Mouse (Mus musculus): ENCODE data around the gene Opcml. TPM values are rescaled to one million over a fixed set of nuclear protein-coding genes. Genes with fewer than 3 reads are reported as not detected.
A peak's percentile ranks its signal among the peaks of the same experiment; 100 is the strongest.

The Opcml gene
- polyA plus RNA-seq, 1 experiment from 2014 or later, result 13.3 TPM

- no peaks in the 10 kb centered on the region for H3K27me3 ChIP-seq (replicated peaks; ENCODE audit: control insufficient read depth, insufficient read depth, low read length)
- H3K9me3 ChIP-seq (replicated peaks; ENCODE audit: control insufficient read depth, low read length), result no peaks in the 10 kb centered on the region
- peak; percentile 52 for DNase-seq (ENCODE audit: low spot score)
- H3K9ac ChIP-seq (ENCODE audit: low read length), result no peak overlapping the region
- H3K36me3 ChIP-seq (ENCODE audit: control insufficient read depth, insufficient read depth, low read length), result no peaks in the 10 kb centered on the region
- no peak overlapping the region for H3K4me3 ChIP-seq (ENCODE audit: low read depth, low read length)
- peak; percentile 61 for ATAC-seq
- 40% methylated on average over 11 of the region's 11 CpGs for WGBS
- no peak overlapping the region; the same call in 1 of the 2 replicates for H3K27ac ChIP-seq (ENCODE audit: low read depth, low read length)
- H3K4me2 ChIP-seq (ENCODE audit: low read length), result no peak overlapping the region
- H3K4me1 ChIP-seq (ENCODE audit: control insufficient read depth, insufficient read depth, low read length), result 0 out of 2 replicates have a peak, but pooled peaks cover 2% of the 10 kb centered on the region
These were observed 516.0 kb downstream of the Opcml start for GRCm38 (mm10) chr9:28306364-28307121.

- Histone ChIP-seq H3K4me3 (ENCODE audit: low read depth, low read length) (no peak overlapping the region), H3K9ac (ENCODE audit: low read length) (no peak overlapping the region), H3K27me3 (replicated peaks; ENCODE audit: control insufficient read depth, insufficient read depth, low read length) (no peaks in the 10 kb centered on the region), H3K4me1 (ENCODE audit: control insufficient read depth, insufficient read depth, low read length) (0 out of 2 replicates have a peak, but pooled peaks cover 2% of the 10 kb centered on the region), H3K36me3 (ENCODE audit: control insufficient read depth, insufficient read depth, low read length) (no peaks in the 10 kb centered on the region), H3K4me2 (ENCODE audit: low read length) (no peak overlapping the region), H3K9me3 (replicated peaks; ENCODE audit: control insufficient read depth, low read length) (no peaks in the 10 kb centered on the region), H3K27ac (ENCODE audit: low read depth, low read length) (no peak overlapping the region)
- DNase-seq (ENCODE audit: low spot score), result no peak
- ATAC-seq, result no peak
These were observed 516.5 kb downstream of the Opcml start for GRCm38 (mm10) chr9:28307122-28307430.

GRCm38 (mm10) chr9:28307481-28308050, 517.0 kb downstream of the Opcml start:
- H3K27ac ChIP-seq (ENCODE audit: low read depth, low read length), result no peak overlapping the region
- H3K9ac ChIP-seq (ENCODE audit: low read length), result no peak overlapping the region
- no peak overlapping the region for H3K4me3 ChIP-seq (ENCODE audit: low read depth, low read length)
- DNase-seq (ENCODE audit: low spot score) (no peak), ATAC-seq (no peak)
- H3K4me1 ChIP-seq (ENCODE audit: control insufficient read depth, insufficient read depth, low read length), result 0 out of 2 replicates have a peak, but pooled peaks cover 2% of the 10 kb centered on the region
- WGBS, result 84% methylated on average over 6 of the region's 6 CpGs
- H3K36me3 ChIP-seq (ENCODE audit: control insufficient read depth, insufficient read depth, low read length), result no peaks in the 10 kb centered on the region
- H3K4me2 ChIP-seq (ENCODE audit: low read length), result no peak overlapping the region
- no peaks in the 10 kb centered on the region for H3K27me3 ChIP-seq (replicated peaks; ENCODE audit: control insufficient read depth, insufficient read depth, low read length)
- H3K9me3 ChIP-seq (replicated peaks; ENCODE audit: control insufficient read depth, low read length), result no peaks in the 10 kb centered on the region

GRCm38 (mm10) chr9:28317881-28318280, 527.3 kb downstream of the Opcml start:
- no peaks in the 10 kb centered on the region for H3K36me3 ChIP-seq (ENCODE audit: control insufficient read depth, insufficient read depth, low read length)
- no peak overlapping the region for H3K27ac ChIP-seq (ENCODE audit: low read depth, low read length)
- no peaks in the 10 kb centered on the region for H3K4me1 ChIP-seq (ENCODE audit: control insufficient read depth, insufficient read depth, low read length)
- ATAC-seq, result no peak
- DNase-seq (ENCODE audit: low spot score), result no peak
- no peak overlapping the region for H3K4me3 ChIP-seq (ENCODE audit: low read depth, low read length)
- H3K4me2 ChIP-seq (ENCODE audit: low read length), result no peak overlapping the region
- H3K9ac ChIP-seq (ENCODE audit: low read length), result no peak overlapping the region
- H3K9me3 ChIP-seq (replicated peaks; ENCODE audit: control insufficient read depth, low read length), result no peaks in the 10 kb centered on the region
- no peaks in the 10 kb centered on the region for H3K27me3 ChIP-seq (replicated peaks; ENCODE audit: control insufficient read depth, insufficient read depth, low read length)

- DNase-seq (ENCODE audit: low spot score), result no peak
- H3K9me3 ChIP-seq (replicated peaks; ENCODE audit: control insufficient read depth, low read length), result no peaks in the 10 kb centered on the region
- H3K27ac ChIP-seq (ENCODE audit: low read depth, low read length), result no peak overlapping the region
- H3K4me2 ChIP-seq (ENCODE audit: low read length), result no peak overlapping the region
- no peak overlapping the region for H3K9ac ChIP-seq (ENCODE audit: low read length)
- H3K27me3 ChIP-seq (replicated peaks; ENCODE audit: control insufficient read depth, insufficient read depth, low read length), result no peaks in the 10 kb centered on the region
- H3K4me3 ChIP-seq (ENCODE audit: low read depth, low read length), result no peak overlapping the region
- whole genome bisulfite sequencing, result 76% methylated on average over 4 of the region's 4 CpGs
- H3K36me3 ChIP-seq (ENCODE audit: control insufficient read depth, insufficient read depth, low read length), result no peaks in the 10 kb centered on the region
- ATAC-seq, result no peak
- no peaks in the 10 kb centered on the region for H3K4me1 ChIP-seq (ENCODE audit: control insufficient read depth, insufficient read depth, low read length)
These were observed 528.6 kb downstream of the Opcml start for GRCm38 (mm10) chr9:28319021-28319755.

GRCm38 (mm10) chr9:28319802-28320201, 529.2 kb downstream of the Opcml start:
- Histone ChIP-seq H3K4me3 (ENCODE audit: low read depth, low read length) (no peak overlapping the region), H3K27ac (ENCODE audit: low read depth, low read length) (no peak overlapping the region), H3K9ac (ENCODE audit: low read length) (no peak overlapping the region), H3K4me2 (ENCODE audit: low read length) (no peak overlapping the region), H3K4me1 (ENCODE audit: control insufficient read depth, insufficient read depth, low read length) (no peaks in the 10 kb centered on the region), H3K36me3 (ENCODE audit: control insufficient read depth, insufficient read depth, low read length) (no peaks in the 10 kb centered on the region), H3K9me3 (replicated peaks; ENCODE audit: control insufficient read depth, low read length) (no peaks in the 10 kb centered on the region), H3K27me3 (replicated peaks; ENCODE audit: control insufficient read depth, insufficient read depth, low read length) (no peaks in the 10 kb centered on the region)
- DNase-seq (ENCODE audit: low spot score) (no peak), ATAC-seq (no peak)
- WGBS, result 74% methylated on average over 1 of the region's 1 CpGs

GRCm38 (mm10) chr9:28327985-28328384, 537.4 kb downstream of the Opcml start:
- peak; percentile 18; the same call in 1 of the 2 replicates for ATAC-seq
- H3K4me3 ChIP-seq (ENCODE audit: low read depth, low read length), result no peak overlapping the region
- H3K4me1 ChIP-seq (ENCODE audit: control insufficient read depth, insufficient read depth, low read length), result no peaks in the 10 kb centered on the region
- H3K9me3 ChIP-seq (replicated peaks; ENCODE audit: control insufficient read depth, low read length), result no peaks in the 10 kb centered on the region
- H3K27me3 ChIP-seq (replicated peaks; ENCODE audit: control insufficient read depth, insufficient read depth, low read length), result no peaks in the 10 kb centered on the region
- H3K27ac ChIP-seq (ENCODE audit: low read depth, low read length), result no peak overlapping the region
- H3K4me2 ChIP-seq (ENCODE audit: low read length), result no peak overlapping the region
- peak; percentile 40 for DNase-seq (ENCODE audit: low spot score)
- no peak overlapping the region for H3K9ac ChIP-seq (ENCODE audit: low read length)
- WGBS, result 21% methylated on average over 4 of the region's 4 CpGs
- no peaks in the 10 kb centered on the region for H3K36me3 ChIP-seq (ENCODE audit: control insufficient read depth, insufficient read depth, low read length)

GRCm38 (mm10) chr9:28328434-28328833, 537.9 kb downstream of the Opcml start:
- Histone ChIP-seq H3K9me3 (replicated peaks; ENCODE audit: control insufficient read depth, low read length) (no peaks in the 10 kb centered on the region), H3K36me3 (ENCODE audit: control insufficient read depth, insufficient read depth, low read length) (no peaks in the 10 kb centered on the region), H3K4me2 (ENCODE audit: low read length) (no peak overlapping the region), H3K27ac (ENCODE audit: low read depth, low read length) (no peak overlapping the region), H3K4me3 (ENCODE audit: low read depth, low read length) (no peak overlapping the region), H3K9ac (ENCODE audit: low read length) (no peak overlapping the region), H3K27me3 (replicated peaks; ENCODE audit: control insufficient read depth, insufficient read depth, low read length) (no peaks in the 10 kb centered on the region), H3K4me1 (ENCODE audit: control insufficient read depth, insufficient read depth, low read length) (no peaks in the 10 kb centered on the region)
- WGBS, result 90% methylated on average over 2 of the region's 2 CpGs
- ATAC-seq, result no peak
- no peak for DNase-seq (ENCODE audit: low spot score)

GRCm38 (mm10) chr9:28329477-28329876, 538.9 kb downstream of the Opcml start:
- Histone ChIP-seq H3K27ac (ENCODE audit: low read depth, low read length) (no peak overlapping the region), H3K4me1 (ENCODE audit: control insufficient read depth, insufficient read depth, low read length) (no peaks in the 10 kb centered on the region), H3K4me3 (ENCODE audit: low read depth, low read length) (no peak overlapping the region), H3K4me2 (ENCODE audit: low read length) (no peak overlapping the region), H3K36me3 (ENCODE audit: control insufficient read depth, insufficient read depth, low read length) (no peaks in the 10 kb centered on the region), H3K9me3 (replicated peaks; ENCODE audit: control insufficient read depth, low read length) (no peaks in the 10 kb centered on the region), H3K27me3 (replicated peaks; ENCODE audit: control insufficient read depth, insufficient read depth, low read length) (no peaks in the 10 kb centered on the region), H3K9ac (ENCODE audit: low read length) (no peak overlapping the region)
- ATAC-seq (no peak), DNase-seq (ENCODE audit: low spot score) (no peak)
